Mouse (Mus musculus): ENCODE data around the gene Sh3pxd2a.

Gene Sh3pxd2a

GRCm38 (mm10) chr19:47279788-47280532, 184.2 kb downstream of the Sh3pxd2a start:
- DNase-seq (ENCODE audit: low spot score in 2 of 2) = peak; percentile 68 to 69

- no peak for DNase-seq (ENCODE audit: low spot score in 2 of 2)
Observed at GRCm38 (mm10) chr19:47279372-47279771, 184.8 kb downstream of the Sh3pxd2a start.

GRCm38 (mm10) chr19:47276730-47277129, 187.5 kb downstream of the Sh3pxd2a start:
- DNase-seq (ENCODE audit: low spot score in 2 of 2) = peak; percentile 37 to 50

GRCm38 (mm10) chr19:47270520-47270919, 193.7 kb downstream of the Sh3pxd2a start:
- no peak for DNase-seq (ENCODE audit: low spot score in 2 of 2)

- DNase-seq (ENCODE audit: low spot score in 2 of 2) = no peak
Observed at GRCm38 (mm10) chr19:47269729-47270128, 194.5 kb downstream of the Sh3pxd2a start.

- no peak for DNase-seq (ENCODE audit: low spot score in 2 of 2)
Observed at GRCm38 (mm10) chr19:47267066-47267465, 197.1 kb downstream of the Sh3pxd2a start.

GRCm38 (mm10) chr19:47266070-47266801, 198.0 kb downstream of the Sh3pxd2a start:
- DNase-seq (ENCODE audit: low spot score in 2 of 2) = no peak

- peak in 1 of 2 experiments; percentile 66 for DNase-seq (ENCODE audit: low spot score in 2 of 2)
Observed at GRCm38 (mm10) chr19:47264322-47265092, 199.7 kb downstream of the Sh3pxd2a start.

- no peak for DNase-seq (ENCODE audit: low spot score in 2 of 2)
Observed at GRCm38 (mm10) chr19:47263621-47264020, 200.6 kb downstream of the Sh3pxd2a start.

- no peak for DNase-seq (ENCODE audit: low spot score in 2 of 2)
Observed at GRCm38 (mm10) chr19:47261196-47261595, 203.0 kb downstream of the Sh3pxd2a start.

- DNase-seq (ENCODE audit: low spot score in 2 of 2) = no peak
Observed at GRCm38 (mm10) chr19:47259581-47259980, 204.6 kb downstream of the Sh3pxd2a start.

GRCm38 (mm10) chr19:47255919-47256318, 208.3 kb downstream of the Sh3pxd2a start:
- no peak for DNase-seq (ENCODE audit: low spot score in 2 of 2)

- no peak for DNase-seq (ENCODE audit: low spot score in 2 of 2)
Observed at GRCm38 (mm10) chr19:47255036-47255435, 209.2 kb downstream of the Sh3pxd2a start.

GRCm38 (mm10) chr19:47253053-47253628, 211.1 kb downstream of the Sh3pxd2a start:
- DNase-seq (ENCODE audit: low spot score in 2 of 2) = no peak

GRCm38 (mm10) chr19:47250931-47251330, 213.3 kb downstream of the Sh3pxd2a start:
- no peak for DNase-seq (ENCODE audit: low spot score in 2 of 2)

GRCm38 (mm10) chr19:47248906-47249568, 215.2 kb downstream of the Sh3pxd2a start:
- DNase-seq (ENCODE audit: low spot score in 2 of 2) = no peak

GRCm38 (mm10) chr19:47248296-47248695, 215.9 kb downstream of the Sh3pxd2a start:
- no peak for DNase-seq (ENCODE audit: low spot score in 2 of 2)

GRCm38 (mm10) chr19:47247791-47248190, 216.4 kb downstream of the Sh3pxd2a start:
- no peak for DNase-seq (ENCODE audit: low spot score in 2 of 2)

- DNase-seq (ENCODE audit: low spot score in 2 of 2) = no peak
Observed at GRCm38 (mm10) chr19:47245512-47245911, 218.7 kb downstream of the Sh3pxd2a start.

GRCm38 (mm10) chr19:47242227-47242626, 222.0 kb downstream of the Sh3pxd2a start:
- no peak for DNase-seq (ENCODE audit: low spot score in 2 of 2)

GRCm38 (mm10) chr19:47240957-47241356, 223.2 kb downstream of the Sh3pxd2a start:
- DNase-seq (ENCODE audit: low spot score in 2 of 2) = no peak
